Mouse (Mus musculus): ENCODE measurements around the gene Olfr1451. TPM values are rescaled to one million over a fixed set of nuclear protein-coding genes. Genes with fewer than 3 reads are reported as not detected.
"Not testable (repeated sequence)": the region's sequence is repeated elsewhere in the genome, so short reads cannot be mapped to it uniquely, and the experiment has no call there.

The Olfr1451 gene
- polyA plus RNA-seq (2014; fragmentation: Nextera tagmentation; extraction: Ambion mirVana), result not detected in 2 replicates

DNA sequence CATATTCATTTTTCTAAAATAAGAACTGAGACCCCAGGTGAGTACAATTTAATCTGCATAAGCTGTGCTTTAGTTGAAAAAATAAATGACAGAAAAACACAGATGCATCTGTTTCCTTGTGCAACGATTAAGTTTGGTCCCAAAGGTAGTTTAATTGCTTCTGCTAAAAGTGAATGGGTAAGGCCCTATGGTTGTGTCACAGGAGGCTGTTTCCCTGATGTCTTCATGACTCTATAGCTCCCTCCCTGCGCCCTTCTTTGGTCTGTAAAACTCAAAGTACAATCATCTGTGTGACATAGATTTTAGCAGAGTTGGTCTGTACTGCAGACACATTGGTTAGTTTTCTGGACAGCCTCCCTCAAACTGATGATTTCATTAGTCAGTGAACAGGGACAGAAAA, at the start of gene Olfr1451:
Olfr1451 (plus strand) TSS at position 301 of the 400 bp plus-strand sequence.
- Histone ChIP-seq H3K36me3 (replicated peaks; ENCODE audit: control insufficient read depth, insufficient read depth) (no peaks in the 10 kb centered on the region), H3K4me2 (replicated peaks) (no peak within 1 kb of the TSS), H3K4me1 (replicated peaks; ENCODE audit: control insufficient read depth, insufficient read depth, low read length) (no peaks in the 10 kb centered on the region), H3K27ac (no peak within 1 kb of the TSS), H3K4me3 (replicated peaks; ENCODE audit: low read length) (no peak within 1 kb of the TSS), H3K27me3 (ENCODE audit: control insufficient read depth, insufficient read depth, low read length) (no peaks in the 10 kb centered on the region), H3K9ac (no peak within 1 kb of the TSS), H3K9me3 (ENCODE audit: control insufficient read depth, low read length) (peaks cover 18% of the 10 kb centered on the region)
- 74% methylated on average over 2 of the region's 2 CpGs for WGBS
- no peak for ATAC-seq (ENCODE audit: low FRiP score)
- DNase-seq (ENCODE audit: low spot score), result no peak

DNA sequence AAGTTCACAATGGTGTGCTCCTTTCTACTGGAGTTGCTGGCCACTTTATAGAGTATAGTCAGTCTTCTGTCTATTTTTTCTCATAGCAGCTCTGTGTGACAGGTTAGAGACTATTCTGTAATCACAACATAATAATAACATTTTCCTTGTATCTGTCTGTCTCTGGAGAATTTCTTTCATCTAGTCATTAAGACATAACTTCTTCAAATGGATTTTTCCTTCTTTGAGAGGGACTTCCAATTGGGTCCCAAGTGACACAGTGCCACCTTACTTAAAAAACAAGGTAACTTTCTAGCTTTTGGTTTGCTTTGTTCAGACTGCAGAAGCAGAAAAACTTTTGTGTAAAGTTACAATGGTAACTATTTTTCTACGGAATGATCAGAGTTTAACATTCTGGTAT, 44.9 kb upstream of the Olfr1451 start, which contains the start of gene Olfr1450:
Olfr1450 (plus strand) TSS at position 301 of the 400 bp plus-strand sequence.
- Histone ChIP-seq H3K27me3 (ENCODE audit: control insufficient read depth, insufficient read depth, low read length) (no peaks in the 10 kb centered on the region), H3K4me3 (replicated peaks; ENCODE audit: low read length) (no peak within 1 kb of the TSS), H3K4me2 (replicated peaks) (no peak within 1 kb of the TSS), H3K9me3 (ENCODE audit: control insufficient read depth, low read length) (peaks cover 16% of the 10 kb centered on the region; the same call in 1 of the 2 replicates), H3K27ac (no peak within 1 kb of the TSS), H3K36me3 (replicated peaks; ENCODE audit: control insufficient read depth, insufficient read depth) (no peaks in the 10 kb centered on the region), H3K4me1 (replicated peaks; ENCODE audit: control insufficient read depth, insufficient read depth, low read length) (no peaks in the 10 kb centered on the region), H3K9ac (no peak within 1 kb of the TSS)
- ATAC-seq (ENCODE audit: low FRiP score) (no peak), DNase-seq (ENCODE audit: low spot score) (no peak)
- 98% methylated on average over 1 of the region's 1 CpGs for WGBS

DNA sequence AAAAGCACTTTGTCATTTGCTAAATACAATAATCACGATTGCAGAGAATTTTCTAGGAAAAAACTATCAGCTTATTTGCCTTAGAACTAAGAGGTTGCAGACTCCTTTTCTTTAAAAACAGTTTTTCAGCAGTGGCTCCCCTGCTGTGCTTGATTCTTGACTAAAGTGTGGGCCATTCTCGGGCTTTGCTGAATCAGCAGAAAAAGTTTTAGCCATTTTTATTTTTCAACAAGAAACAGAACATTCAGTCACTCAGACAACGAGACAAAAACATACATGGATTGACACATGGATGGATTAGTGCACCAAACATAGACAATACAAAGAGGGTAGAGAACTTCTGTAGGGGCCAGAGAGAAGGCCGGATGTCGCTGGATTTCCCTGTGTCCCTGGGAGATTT, 24.7 kb upstream of the Olfr1451 start:
- H3K27me3 ChIP-seq (ENCODE audit: control insufficient read depth, insufficient read depth, low read length); H3K4me2 ChIP-seq (replicated peaks); ATAC-seq (ENCODE audit: low FRiP score); H3K9ac ChIP-seq; H3K4me3 ChIP-seq (replicated peaks; ENCODE audit: low read length); H3K36me3 ChIP-seq (replicated peaks; ENCODE audit: control insufficient read depth, insufficient read depth); DNase-seq (ENCODE audit: low spot score); H3K4me1 ChIP-seq (replicated peaks; ENCODE audit: control insufficient read depth, insufficient read depth, low read length); H3K27ac ChIP-seq: not testable (repeated sequence)
- WGBS, result 87% methylated on average over 5 of the region's 5 CpGs
- H3K9me3 ChIP-seq (ENCODE audit: control insufficient read depth, low read length), result 0 out of 2 replicates have a peak, but pooled peaks cover 17% of the 10 kb centered on the region

DNA sequence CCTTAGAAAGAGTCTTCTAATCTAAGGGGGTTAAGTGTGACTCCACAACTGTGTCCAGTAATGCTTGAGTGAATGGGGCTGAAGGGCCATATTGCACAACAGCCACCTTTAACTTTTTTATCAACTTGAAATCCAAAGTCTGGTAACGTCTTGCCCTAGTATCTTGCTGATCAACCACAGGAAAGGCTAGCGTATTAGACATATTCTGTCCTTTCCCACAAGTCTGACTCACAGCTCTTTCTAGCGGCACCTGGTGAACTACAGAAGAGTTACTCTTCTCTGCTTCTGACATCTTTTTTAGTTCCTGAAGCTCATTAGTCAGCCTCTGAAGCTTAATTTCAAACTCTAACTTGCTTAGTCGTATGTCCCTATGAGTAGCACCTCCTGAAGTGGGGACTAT, 2.5 kb upstream of the Olfr1451 start:
- not testable (repeated sequence) for DNase-seq (ENCODE audit: low spot score); H3K36me3 ChIP-seq (replicated peaks; ENCODE audit: control insufficient read depth, insufficient read depth); H3K27ac ChIP-seq; H3K4me1 ChIP-seq (replicated peaks; ENCODE audit: control insufficient read depth, insufficient read depth, low read length); ATAC-seq (ENCODE audit: low FRiP score); H3K9ac ChIP-seq; H3K4me3 ChIP-seq (replicated peaks; ENCODE audit: low read length); H3K27me3 ChIP-seq (ENCODE audit: control insufficient read depth, insufficient read depth, low read length); H3K4me2 ChIP-seq (replicated peaks); H3K9me3 ChIP-seq (ENCODE audit: control insufficient read depth, low read length)
- WGBS, result 97% methylated on average over 4 of the region's 4 CpGs

DNA sequence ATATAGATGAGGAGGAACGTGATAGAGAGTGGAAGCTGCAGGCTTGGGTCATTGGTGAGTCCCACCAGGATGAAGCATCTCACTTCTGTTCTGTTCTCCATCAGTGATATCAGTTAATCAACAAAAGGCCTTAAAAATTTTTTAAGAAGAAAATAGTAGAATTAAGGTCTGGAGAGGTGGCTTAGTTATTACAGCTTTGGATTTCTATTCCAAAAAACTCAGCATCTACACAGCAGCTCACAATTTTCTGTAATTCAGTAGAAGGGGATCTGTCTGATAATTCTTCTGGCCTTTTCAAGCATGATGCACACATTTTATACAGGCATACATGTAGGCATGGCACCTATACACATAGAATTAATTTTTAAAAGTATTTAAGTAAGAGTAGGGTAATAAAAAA, 33.4 kb downstream of the Olfr1451 start, which contains the start of gene Olfr1453:
Olfr1453 (minus strand) TSS at position 101 of the 400 bp plus-strand sequence.
- WGBS, result 55% methylated on average over 1 of the region's 1 CpGs

More for the DNA sequence above, 33.4 kb downstream of the Olfr1451 start, which contains the start of gene Olfr1453:
- H3K4me1 ChIP-seq (replicated peaks; ENCODE audit: control insufficient read depth, insufficient read depth, low read length), result no peaks in the 10 kb centered on the region
- no peak within 1 kb of the TSS for H3K4me2 ChIP-seq (replicated peaks)
- H3K36me3 ChIP-seq (replicated peaks; ENCODE audit: control insufficient read depth, insufficient read depth), result no peaks in the 10 kb centered on the region
- DNase-seq (ENCODE audit: low spot score), result no peak
- H3K4me3 ChIP-seq (replicated peaks; ENCODE audit: low read length), result no peak within 1 kb of the TSS
- no peaks in the 10 kb centered on the region for H3K27me3 ChIP-seq (ENCODE audit: control insufficient read depth, insufficient read depth, low read length)
- no peak within 1 kb of the TSS for H3K9ac ChIP-seq
- H3K9me3 ChIP-seq (ENCODE audit: control insufficient read depth, low read length), result peaks cover 7% of the 10 kb centered on the region; the same call in 1 of the 2 replicates
- no peak for ATAC-seq (ENCODE audit: low FRiP score)
- no peak within 1 kb of the TSS for H3K27ac ChIP-seq

Other genes starting within 250 kb of the Olfr1451 start
- 0.39 TPM in 1 of 2 replicates, not detected in the other for gene Cntf, start 229.4 kb upstream of the Olfr1451 start, polyA plus RNA-seq (2014; fragmentation: Nextera tagmentation; extraction: Ambion mirVana)
- gene Zfp91, start 198.9 kb upstream of the Olfr1451 start, polyA plus RNA-seq (2014; fragmentation: Nextera tagmentation; extraction: Ambion mirVana), result 8.5 and 9.6 TPM in 2 replicates
- gene Lpxn, start 198.8 kb upstream of the Olfr1451 start, polyA plus RNA-seq (2014; fragmentation: Nextera tagmentation; extraction: Ambion mirVana), result 0.83 and 1.1 TPM in 2 replicates
- not detected in 2 replicates for gene Gm5244, start 148.3 kb upstream of the Olfr1451 start, polyA plus RNA-seq (2014; fragmentation: Nextera tagmentation; extraction: Ambion mirVana)
- gene Olfr1444, start 137.7 kb upstream of the Olfr1451 start, polyA plus RNA-seq (2014; fragmentation: Nextera tagmentation; extraction: Ambion mirVana), result not detected in 2 replicates
- gene Olfr1445, start 111.2 kb upstream of the Olfr1451 start, polyA plus RNA-seq (2014; fragmentation: Nextera tagmentation; extraction: Ambion mirVana), result not detected in 2 replicates
- gene Olfr1446, start 101.5 kb upstream of the Olfr1451 start, polyA plus RNA-seq (2014; fragmentation: Nextera tagmentation; extraction: Ambion mirVana), result not detected in 2 replicates
- not detected in 2 replicates for gene Olfr1447, start 91.3 kb upstream of the Olfr1451 start, polyA plus RNA-seq (2014; fragmentation: Nextera tagmentation; extraction: Ambion mirVana)
- gene Olfr1448, start 70.6 kb upstream of the Olfr1451 start, polyA plus RNA-seq (2014; fragmentation: Nextera tagmentation; extraction: Ambion mirVana), result not detected in 2 replicates
- not detected in 2 replicates for gene Olfr1449, start 64.2 kb upstream of the Olfr1451 start, polyA plus RNA-seq (2014; fragmentation: Nextera tagmentation; extraction: Ambion mirVana)
- gene Olfr1450, start 44.8 kb upstream of the Olfr1451 start, polyA plus RNA-seq (2014; fragmentation: Nextera tagmentation; extraction: Ambion mirVana), result not detected in 2 replicates
- not detected in 2 replicates for gene Olfr1453, start 33.3 kb downstream of the Olfr1451 start, polyA plus RNA-seq (2014; fragmentation: Nextera tagmentation; extraction: Ambion mirVana)
- gene Olfr1454, start 65.6 kb downstream of the Olfr1451 start, polyA plus RNA-seq (2014; fragmentation: Nextera tagmentation; extraction: Ambion mirVana), result not detected in 2 replicates
- not detected in 2 replicates for gene Olfr1457, start 102.9 kb downstream of the Olfr1451 start, polyA plus RNA-seq (2014; fragmentation: Nextera tagmentation; extraction: Ambion mirVana)
- gene Olfr1458, start 111.8 kb downstream of the Olfr1451 start, polyA plus RNA-seq (2014; fragmentation: Nextera tagmentation; extraction: Ambion mirVana), result not detected in 2 replicates
- gene Olfr1459, start 154.5 kb downstream of the Olfr1451 start, polyA plus RNA-seq (2014; fragmentation: Nextera tagmentation; extraction: Ambion mirVana), result not detected in 2 replicates
- not detected in 2 replicates for gene Olfr1461, start 168.0 kb downstream of the Olfr1451 start, polyA plus RNA-seq (2014; fragmentation: Nextera tagmentation; extraction: Ambion mirVana)
- not detected in 2 replicates for gene Olfr1462, start 190.7 kb downstream of the Olfr1451 start, polyA plus RNA-seq (2014; fragmentation: Nextera tagmentation; extraction: Ambion mirVana)
- gene Olfr1463, start 236.3 kb downstream of the Olfr1451 start, polyA plus RNA-seq (2014; fragmentation: Nextera tagmentation; extraction: Ambion mirVana), result not detected in 2 replicates